Mouse (Mus musculus) cerebellum, postnatal 25 days (tissue): ENCODE measurements around the gene Chat.
A peak's percentile ranks its signal among the peaks of the same experiment; 100 is the strongest.

ENCODE experiments used
- DNase-seq, 2 experiments: peaks; one replicate each; pipeline ENCODE4 v3.0.0; 2021; ENCODE audit warnings: mixed read lengths in 2 of 2

Gene Chat

DNA sequence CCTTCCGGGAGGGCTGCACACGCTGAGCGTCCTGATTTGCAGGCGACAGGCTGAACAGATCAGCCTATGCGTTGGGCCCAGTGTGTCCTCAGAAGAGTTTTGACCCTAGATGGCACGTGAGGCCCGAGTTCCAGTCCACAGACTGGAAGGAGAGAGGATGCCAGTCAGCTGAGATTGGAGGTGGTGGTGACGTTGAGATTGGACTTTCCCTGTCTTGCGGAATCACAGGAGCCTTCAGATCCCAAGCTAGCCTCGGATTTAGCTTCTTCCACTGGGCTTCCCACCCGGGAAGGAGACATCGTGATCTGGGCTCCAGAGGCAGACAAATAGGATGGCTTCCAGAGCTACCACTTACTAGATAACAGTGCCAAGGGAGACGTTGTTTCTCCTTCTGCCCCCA is at the start of gene Chat:
Gene Chat (minus strand): TSS at position 101 of the 400 bp plus-strand sequence.
- no peak for DNase-seq

DNA sequence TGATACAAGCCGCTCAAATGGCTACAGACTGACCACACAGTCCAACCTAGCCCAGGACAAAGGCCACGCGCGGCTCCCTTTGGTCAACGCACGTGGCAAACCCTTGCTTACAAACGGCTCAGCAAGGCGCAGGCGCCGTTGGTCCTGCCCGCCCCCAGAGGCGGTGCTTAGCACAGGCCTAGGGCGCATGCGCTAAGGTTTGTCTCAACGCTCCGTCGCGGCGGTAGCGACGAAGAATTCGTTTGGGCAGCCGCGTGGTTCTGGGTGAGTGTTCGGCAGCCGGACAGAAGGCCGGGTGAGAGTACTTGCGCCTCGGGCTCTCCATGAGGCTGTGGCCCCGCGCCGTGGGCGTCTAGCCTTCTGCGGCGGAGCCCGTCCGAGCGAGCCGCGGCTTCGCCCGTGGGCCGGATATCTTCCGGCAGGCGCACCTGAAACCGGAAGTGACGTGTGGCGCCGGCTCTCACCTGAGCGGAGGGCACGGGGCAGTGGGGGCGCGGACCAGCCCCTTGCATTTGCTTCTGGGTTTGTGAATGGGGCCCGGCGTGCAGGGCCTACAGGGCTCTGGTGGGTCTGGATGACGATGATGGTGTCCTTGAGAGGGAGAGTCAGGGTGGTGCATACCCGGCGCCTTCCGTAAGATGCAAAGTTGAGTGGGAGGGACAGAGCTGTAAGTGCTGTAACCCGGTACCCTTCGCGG is 47.7 kb upstream of the Chat start, which contains the start of gene Ercc6:
Gene Ercc6 (plus strand): TSS at position 186 of the 697 bp plus-strand sequence.
- peak; percentile 96 to 97 for DNase-seq

DNA sequence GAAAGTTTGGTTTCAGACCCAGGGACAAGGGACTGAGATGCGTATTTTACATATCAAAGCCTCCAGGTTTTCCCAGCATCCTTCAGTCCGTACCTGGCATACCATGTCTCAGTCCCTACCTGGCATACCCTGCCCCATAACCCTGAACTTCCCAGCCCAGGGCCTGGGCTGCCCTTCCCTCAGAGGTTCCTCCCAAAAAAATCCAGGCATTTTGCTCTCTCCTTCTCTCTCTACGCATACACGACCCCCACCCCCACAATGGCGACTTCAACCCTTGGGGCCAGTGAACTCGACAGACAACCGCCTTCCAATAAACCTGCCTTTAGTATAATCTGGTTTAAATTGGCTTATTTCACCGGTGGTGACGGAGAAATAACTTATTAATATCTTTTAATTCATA is 47.1 kb upstream of the Chat start:
- DNase-seq = no peak

DNA sequence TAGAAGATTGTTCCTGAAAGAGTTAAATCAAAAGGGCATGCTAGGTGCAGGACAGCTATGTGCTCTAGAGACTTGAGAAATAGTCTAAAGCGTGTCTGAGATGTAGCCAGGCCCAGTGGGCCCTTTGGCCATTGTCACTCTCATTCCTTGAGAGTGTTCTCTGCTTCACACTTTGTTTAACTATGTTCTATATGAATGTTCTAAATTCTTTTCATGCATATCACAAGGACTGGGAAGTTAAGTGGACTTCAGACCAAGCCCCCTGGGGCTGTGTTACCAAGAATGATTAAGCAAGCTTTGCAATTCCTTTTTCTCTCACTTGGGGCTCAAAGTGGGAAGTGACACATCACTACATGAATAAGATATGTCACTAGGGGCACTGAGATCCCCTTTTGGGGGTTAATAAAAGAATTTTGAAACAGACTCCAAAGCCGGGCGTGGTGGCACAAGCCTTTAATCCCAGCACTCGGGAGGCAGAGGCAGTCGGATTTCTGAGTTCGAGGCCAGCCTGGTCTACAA is 43.7 kb upstream of the Chat start:
- no peak for DNase-seq

DNA sequence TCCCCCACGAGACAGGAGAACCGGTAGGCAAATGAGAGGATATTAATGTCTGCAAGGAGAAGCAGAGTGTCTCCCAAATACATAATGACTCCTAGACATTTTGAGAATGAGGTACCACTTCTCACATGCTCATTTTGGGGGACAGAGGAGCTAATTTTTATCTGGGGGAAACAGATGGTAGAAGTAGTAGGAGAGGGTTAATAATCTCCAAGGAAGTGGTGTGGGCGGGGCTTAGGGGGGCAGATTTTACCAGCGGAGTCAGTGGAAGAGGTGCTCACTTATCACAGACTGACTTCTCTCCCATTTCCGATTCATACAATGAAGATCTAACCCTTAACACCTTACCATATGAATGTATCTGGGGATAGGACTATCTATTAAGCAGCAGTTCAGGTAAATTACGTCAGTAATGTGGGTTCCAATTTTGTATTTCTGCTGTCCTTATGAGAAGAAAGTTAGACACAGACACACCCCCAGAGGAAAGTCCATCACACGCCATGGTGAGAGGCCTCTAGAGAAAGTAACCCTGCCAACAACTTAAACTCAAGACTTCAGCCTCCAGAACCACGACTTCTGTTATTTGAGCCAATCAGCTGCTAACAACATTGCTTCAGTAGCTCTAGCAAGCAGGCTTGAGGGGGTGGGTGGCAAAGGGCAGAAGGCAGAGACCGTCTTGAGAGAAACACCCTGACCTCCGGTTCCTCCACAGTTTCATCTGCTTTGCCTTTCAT is 42.5 kb upstream of the Chat start:
- no peak for DNase-seq

DNA sequence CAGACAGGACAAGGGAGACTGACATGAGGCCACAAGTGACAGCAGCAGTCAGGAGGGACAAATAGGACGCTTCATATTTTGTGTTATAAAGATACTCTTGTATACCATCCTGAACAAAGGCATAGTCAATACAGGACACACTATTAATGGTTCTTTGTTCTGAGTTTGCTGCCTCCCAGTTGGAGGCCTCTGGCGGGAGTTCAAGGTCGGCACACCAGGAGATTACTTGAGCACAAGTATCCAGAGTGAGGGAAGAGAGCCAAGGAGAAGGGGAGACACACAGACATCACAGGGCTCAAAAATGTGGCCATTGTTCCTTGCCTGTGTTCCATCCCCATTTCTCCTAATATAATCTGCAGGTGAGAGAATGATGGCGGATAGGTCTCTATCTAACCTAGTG is 41.4 kb upstream of the Chat start:
- no peak for DNase-seq

DNA sequence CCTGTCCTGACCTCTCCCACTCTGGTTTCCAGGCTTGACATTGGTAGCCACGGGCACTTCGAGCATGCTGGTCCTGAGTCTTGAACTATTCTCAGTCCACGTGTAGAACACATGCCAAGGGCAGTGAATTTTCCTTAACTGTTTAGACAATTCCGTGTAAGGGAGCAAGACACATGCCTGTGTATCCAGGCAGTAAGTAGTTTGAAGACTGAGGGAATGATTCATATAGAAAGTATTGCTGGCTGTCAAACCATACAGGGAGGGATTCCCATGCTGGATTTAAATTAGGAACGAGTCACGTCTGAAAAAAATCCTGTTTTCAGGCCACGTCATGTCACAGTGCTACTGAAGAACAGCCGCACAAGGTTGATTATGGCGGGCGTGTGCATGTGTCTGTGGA is 40.5 kb upstream of the Chat start:
- no peak for DNase-seq

DNA sequence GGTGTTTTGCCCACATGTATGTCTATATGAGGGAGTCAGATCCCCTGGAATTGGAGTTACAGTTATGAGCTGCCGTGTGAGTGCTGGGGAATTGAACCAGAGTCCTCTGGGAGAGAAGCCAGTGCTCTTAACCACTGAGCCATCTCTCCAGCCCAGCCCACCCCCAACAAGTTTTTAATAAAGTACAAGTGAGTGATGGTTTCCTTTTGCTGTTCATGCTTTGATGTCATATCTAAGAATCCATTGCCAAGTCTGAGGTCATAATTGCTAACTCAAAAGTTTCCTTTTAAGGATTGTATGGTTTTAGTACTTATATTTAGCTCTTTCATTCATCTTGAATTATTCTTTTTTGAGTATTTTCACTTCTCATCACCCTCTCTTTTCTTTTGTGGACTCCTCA is 38.1 kb upstream of the Chat start:
- DNase-seq = no peak

DNA sequence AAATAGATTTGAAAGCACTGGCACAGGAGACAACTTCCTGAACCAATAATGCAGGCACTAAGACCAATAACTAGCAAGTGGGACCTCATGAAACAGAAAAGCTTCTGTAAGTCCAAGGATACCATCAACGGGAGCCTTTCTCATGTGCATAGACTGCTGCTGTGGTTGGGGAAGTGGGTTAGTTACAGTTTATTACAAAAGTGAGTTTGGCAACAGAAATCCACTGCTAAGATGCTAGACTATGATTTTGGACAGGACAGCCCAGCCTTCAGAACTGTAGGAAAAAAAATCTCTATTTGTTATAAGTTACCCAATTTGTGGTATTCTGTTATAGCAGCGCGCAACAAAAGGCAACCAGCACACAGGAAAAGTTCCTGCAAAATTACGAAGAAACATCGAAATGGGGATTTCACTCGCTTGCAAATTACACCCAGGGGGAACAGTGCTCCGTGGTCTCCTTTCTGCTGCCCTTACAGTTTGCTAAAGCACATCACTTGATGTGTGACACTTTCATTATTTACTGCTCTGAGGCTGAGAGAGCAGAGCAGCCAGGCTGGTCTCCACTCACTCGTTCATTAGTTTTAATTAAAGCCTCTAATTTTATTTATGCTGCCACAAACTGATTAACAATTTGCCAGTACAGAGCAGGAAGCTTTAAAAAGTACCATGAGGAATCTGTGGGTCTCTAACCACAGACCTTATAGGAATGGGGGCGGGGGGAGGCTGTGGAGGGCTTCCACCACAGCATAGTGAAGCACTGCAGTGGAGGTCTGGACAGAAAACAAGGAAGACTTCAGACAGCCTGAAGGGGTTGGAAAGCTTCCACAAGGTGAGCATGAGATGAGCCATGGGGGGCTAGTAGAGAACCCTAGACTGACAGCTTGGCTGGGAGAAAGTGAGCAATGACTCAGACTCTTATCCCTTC is 37.2 kb upstream of the Chat start:
- no peak for DNase-seq

DNA sequence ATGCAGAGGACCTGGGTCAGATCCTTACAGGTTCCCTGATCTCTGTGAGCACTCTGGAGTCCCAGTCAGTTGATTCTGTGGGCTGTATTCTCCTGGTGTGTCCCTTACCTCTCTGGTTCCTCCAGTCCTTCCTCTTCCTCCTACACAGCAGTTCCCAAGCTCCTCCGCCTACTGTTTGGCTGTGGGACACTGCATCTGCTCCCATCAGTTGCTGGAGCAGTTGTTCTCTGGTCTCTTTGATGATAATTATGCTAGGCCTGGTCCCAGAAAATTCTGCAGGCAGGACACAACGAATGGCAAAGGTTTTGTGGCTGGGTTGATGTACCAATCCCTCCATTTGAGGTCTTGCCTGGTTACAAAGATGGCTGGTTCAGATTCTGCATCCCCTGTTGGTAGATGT is 35.5 kb upstream of the Chat start:
- DNase-seq = no peak

DNA sequence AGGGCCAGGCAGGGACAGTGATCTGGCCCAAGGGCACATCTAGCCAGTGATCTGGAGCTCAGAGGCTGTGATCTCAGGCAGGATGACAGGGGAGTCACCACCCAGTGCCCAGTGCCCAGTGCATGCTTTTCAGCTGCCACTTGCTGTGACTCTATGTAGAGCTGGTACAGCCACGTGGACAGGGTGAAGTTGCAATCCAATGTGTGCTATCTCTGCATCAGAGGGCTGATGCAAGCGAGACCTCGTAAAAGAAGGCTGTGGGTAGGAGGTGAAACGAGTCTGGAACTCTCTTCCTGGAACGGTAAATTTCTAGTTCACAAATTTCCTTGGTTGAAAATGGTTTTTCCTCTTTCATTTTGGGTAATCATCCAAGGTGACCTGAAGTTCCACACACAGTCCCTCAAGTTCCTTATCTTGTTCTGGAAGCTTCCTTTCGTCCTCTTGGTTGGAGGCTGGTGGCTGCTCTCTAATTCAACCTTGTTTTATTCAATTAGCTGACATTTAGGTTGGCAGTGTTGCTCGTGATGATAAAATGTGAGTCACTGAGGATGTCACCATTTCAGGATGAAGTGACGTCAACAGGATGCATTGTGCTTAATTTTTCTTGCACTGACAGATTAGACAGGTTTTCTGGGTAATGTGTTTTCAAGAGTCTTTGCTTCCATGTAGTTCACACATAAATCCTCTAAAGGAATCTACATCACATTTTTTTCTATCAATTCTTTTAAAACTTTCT is 30.5 kb upstream of the Chat start:
- no peak for DNase-seq

DNA sequence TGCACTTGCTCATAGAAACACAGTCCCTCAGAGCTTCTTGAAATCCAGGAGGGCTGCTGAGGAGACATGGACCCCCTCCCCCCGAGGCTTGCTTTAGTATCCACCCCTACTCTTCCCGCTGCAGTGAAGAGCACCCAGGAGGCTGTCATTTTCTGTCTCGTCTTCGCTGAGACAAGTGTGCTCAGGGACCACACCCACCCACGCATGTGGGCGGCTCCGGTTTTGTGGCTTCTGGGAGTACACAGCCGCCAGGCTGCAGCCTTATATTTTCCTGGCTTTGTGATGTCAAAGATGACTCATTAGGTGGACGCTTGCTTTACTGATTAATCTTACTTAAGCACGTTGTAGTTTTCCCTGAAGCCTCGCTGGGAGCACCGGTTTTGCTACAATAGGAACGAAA is 26.7 kb upstream of the Chat start:
- no peak for DNase-seq

DNA sequence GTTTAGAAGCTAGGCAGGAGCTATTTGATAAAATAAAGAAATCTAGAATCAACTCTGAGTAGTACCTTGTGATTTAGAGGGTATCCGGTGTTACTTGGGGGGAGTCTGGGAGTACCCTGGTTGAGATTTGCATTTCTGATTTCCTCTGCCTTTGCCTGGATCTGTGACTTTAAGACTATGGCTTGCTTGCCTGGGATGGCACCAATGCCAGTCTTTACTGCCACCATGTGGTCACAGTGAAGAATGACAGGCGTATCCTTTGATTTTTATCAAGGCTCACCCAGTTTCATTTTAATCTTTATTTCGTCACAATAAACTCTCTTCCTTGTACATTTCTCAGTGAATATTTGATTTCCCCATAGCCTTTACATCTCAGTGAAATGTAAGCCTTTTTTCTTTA is 16.3 kb upstream of the Chat start:
- peak in 1 of 2 experiments; percentile 41 for DNase-seq

DNA sequence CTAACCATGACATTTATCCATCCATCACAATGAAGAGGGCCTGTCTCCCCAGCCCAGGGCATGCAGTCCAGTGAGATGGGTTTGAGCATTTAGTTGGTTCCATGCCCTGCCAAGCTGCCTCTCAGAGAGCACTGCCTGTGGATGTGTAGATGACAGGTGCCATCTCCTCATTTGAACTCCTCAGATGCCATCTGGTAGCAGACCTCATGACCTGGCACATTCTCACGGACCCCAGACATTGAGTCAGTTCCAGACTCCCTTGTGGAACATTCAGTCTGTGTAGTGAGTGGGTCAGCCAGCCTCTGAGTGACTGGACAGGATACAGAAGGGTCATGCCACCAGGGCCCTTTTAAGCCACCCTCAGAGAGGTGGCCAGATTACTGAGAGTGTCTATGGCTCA is 11.8 kb upstream of the Chat start:
- peak; percentile 28 to 47 for DNase-seq

DNA sequence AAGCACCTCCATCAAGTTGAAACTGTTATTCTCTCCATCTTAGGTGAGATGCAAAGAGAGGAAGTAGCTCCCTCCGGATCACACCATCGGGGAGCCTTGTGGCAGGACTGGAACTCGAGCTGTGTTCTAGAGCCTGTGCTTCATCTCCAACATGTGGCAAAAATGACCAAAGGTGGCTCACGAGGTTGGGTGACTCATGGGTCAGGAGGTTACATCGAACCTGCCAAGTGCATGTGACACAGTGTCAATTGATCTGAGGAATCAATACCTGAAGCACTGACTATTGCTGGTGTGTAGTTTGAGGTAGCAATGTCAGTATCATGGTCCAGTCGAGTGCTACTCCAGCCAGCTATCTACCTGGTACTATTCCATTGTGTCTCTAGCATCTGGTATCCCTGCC is 10.8 kb upstream of the Chat start:
- DNase-seq = no peak

DNA sequence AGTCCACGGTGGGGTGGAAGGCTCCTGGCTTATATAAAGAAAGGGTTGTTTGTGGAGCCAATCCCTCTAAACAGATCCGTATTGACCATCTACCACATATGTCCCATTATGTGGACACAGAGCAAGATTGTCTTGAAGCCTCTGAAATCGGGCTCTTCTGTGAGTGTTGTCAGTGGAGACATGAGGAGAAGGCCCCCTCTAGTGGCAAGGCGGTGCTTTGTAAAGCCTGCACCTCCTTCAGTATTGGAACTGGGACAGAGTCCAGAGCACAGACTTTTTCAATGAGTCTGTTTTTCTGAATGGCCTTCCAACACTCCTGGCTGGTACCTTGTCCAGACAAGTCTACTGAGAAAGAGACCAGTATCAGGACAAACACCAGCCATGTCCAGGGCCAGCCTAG is 7.2 kb upstream of the Chat start:
- DNase-seq = peak; percentile 74 to 86

DNA sequence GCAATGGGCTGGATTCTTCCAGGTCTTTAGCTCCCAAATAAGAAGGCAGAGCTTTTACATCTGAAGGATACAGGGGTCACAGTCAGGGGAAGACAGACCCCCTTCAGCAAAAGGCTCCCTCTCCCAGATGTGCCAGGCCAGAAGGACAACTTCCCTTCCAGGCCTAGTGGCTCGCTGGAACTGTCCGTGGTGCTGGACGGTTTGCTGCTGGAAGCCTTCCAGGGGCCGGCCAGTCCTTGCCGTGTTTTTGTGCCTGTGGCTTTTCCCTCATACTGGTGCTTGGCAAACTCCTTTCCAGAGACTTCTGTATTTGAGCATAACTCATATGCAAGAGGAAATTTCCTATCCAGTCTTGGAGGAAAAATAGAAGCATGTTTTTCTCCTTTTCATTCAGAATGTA is 1.8 kb upstream of the Chat start:
- peak in 1 of 2 experiments; percentile 48 for DNase-seq

DNA sequence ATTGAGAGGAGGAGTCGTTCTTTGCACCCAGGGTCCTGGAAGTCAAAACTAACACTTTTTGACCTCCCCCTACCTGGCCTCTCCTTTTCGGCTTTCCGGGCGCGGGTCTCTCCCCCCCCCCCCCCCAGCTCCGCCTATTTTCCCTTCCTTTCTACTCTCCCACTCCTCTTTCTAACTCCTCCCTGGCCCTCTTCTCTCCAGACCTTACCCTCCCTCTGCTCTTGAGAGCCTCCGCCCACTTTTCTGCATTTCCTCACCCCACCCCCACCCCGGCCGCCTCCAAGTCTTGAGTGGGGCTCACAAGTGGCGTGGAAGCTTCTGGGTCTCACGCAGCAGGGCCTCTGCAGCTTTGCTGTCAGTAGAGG is 301 bp downstream of the Chat start:
- no peak for DNase-seq

DNA sequence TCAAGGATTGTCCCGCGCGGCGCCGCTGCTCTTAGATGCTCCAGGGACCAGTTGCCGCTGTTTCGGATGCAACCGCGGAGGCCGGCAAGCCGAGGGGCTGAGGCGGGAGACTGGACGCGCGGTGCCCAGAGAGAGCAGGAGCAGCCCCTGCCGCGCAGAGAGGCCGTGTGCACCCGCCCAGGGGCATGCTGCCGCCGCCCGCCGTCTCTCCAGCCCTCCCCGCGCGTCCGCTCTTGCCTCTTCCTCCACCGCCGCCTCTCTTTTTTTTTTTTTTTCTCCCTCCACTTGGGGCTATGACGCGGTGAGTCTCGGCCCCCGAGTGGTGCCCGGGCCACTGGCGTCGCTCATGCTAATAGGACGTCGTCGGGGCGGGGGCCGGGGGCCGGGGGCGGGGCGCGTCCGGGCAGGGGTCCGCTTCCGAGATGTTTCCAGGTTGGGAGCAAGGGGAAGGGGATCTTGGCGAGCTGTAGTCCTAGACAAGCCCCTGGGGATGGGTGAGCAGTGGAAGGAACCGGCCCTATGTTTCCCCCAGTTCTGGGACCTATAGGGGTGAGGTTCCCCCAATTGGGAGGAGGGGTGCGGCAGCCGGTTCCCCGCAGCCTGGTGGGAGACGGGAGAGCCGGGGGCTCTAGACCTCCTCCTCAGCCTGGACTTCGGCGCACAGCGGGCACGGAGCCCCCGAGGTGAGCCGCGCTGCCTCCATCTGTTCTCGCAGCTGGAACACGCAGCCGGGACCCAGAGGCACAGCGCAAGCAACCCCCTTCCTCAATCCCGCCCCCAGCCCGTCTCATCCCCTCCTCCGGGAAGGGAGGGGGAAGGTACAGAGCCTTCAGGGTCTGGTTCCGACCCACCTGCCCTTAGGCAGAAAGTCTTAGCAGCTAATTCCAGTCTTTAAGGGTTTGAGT is 936 bp downstream of the Chat start, which contains the start of gene Slc18a3:
Gene Slc18a3 (minus strand): TSS at position 250 of the 905 bp plus-strand sequence.
- DNase-seq = peak in 1 of 2 experiments; percentile 31

DNA sequence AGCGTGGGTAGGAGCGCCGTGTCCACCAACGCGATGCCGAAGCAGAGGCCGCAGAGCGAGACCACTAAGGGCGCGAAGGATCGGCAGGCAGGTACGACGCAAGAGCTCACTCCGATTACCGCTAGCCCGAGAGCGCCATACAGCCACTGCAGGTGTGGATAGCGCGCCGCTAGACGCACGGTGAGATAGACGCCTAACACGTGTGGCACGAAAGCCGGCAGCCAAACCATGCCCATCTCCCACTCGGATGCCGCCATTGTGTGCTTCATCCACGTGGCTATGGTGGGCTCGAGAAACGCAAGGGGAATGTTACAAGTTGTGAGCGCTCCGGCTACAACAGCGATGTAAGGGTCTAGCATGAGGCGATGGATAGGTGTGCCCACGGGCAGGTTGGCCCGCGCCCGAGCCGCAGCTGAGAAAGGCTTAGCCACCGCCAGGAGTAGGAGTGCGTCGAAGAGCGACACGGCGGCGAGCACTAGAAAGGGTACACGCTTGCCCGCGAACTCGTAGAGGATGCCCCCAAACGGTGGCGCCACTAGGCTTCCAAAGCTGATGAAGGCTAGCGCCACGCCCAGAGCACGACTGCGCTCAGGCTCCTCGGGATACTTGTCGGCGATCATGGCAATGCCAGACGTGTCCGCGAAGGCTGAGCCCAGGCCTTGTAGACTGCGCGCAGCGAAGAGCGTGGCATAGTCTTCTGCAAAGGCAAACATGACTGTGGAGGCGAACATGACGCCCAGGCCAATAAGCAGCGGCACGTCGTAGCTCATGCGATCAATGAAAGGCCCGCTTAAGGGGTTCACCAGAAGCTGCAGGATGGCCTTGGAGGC is 2.4 kb downstream of the Chat start:
- DNase-seq = peak in 1 of 2 experiments; percentile 10
